Mouse (Mus musculus) heart, embryonic 13.5 days (tissue): Measurements from ENCODE around the gene Vac14. TPM values are rescaled to one million over a fixed set of nuclear protein-coding genes. Genes with fewer than 3 reads are reported as not detected.
A peak's percentile ranks its signal among the peaks of the same experiment; 100 is the strongest.

Experiments used
- ATAC-seq: fragments of 200-750 bp; cut with Nextera tagmentation; 2 replicates; pipeline ENCODE4 v1.8.0; 2017; ENCODE audit warnings: moderate TSS enrichment; ENCODE audit not compliant: insufficient number of reproducible peaks, low FRiP score, low TSS enrichment; ENCODE audit errors: extremely low read depth
- H3K27ac ChIP-seq: fragments of 300-500 bp; sonication (generic); replicated peaks from 2 replicates; pipeline ENCODE4 v1.5.1; 2015; ENCODE audit warnings: moderate library complexity, mild to moderate bottlenecking, inconsistent platforms
- H3K27me3 ChIP-seq: fragments of 300-500 bp; sonication (generic); replicated peaks from 2 replicates; pipeline ENCODE4 v1.6.1; 2015; ENCODE audit warnings: mild to moderate bottlenecking, inconsistent platforms
- H3K36me3 ChIP-seq: fragments of 300-500 bp; sonication (generic); 2 replicates; pipeline ENCODE4 v1.6.1; 2015; ENCODE audit warnings: mild to moderate bottlenecking, inconsistent platforms
- H3K4me1 ChIP-seq: fragments of 300-500 bp; sonication (generic); 2 replicates; pipeline ENCODE4 v1.6.1; 2015; ENCODE audit warnings: inconsistent platforms
- H3K4me2 ChIP-seq: fragments of 300-500 bp; sonication (generic); 2 replicates; pipeline ENCODE4 v1.6.1; 2015; ENCODE audit warnings: inconsistent platforms, mild to moderate bottlenecking, moderate library complexity
- H3K4me3 ChIP-seq: fragments of 300-500 bp; sonication (generic); 2 replicates; pipeline ENCODE4 v1.5.1; 2015; ENCODE audit warnings: moderate library complexity, mild to moderate bottlenecking, inconsistent platforms
- H3K9ac ChIP-seq: fragments of 300-500 bp; sonication (generic); 2 replicates; pipeline ENCODE4 v1.6.1; 2015; ENCODE audit warnings: inconsistent platforms, mild to moderate bottlenecking, moderate library complexity
- H3K9me3 ChIP-seq: fragments of 300-500 bp; sonication (generic); 2 replicates; pipeline ENCODE4 v1.6.1; 2016; ENCODE audit warnings: inconsistent platforms
- WGBS: fragments of 180-500 bp; shearing (Covaris S2); methylation state at CpG from one replicate; pipeline ENCODE4 v1.1.7; 2015; ENCODE audit warnings: mixed read lengths; 5-methylcytosine and 5-hydroxymethylcytosine counted together
- polyA plus RNA-seq: library from polyadenylated mRNA; unstranded; fragments of >200 nt; fragmentation: Nextera tagmentation; extraction: Ambion mirVana; gene quantifications from 2 replicates; pipeline ENCODE4 v1.2.1, GENCODE M21; 2015

Vac14 gene
- polyA plus RNA-seq, 1 experiment from 2014 or later = 17.3 TPM

DNA sequence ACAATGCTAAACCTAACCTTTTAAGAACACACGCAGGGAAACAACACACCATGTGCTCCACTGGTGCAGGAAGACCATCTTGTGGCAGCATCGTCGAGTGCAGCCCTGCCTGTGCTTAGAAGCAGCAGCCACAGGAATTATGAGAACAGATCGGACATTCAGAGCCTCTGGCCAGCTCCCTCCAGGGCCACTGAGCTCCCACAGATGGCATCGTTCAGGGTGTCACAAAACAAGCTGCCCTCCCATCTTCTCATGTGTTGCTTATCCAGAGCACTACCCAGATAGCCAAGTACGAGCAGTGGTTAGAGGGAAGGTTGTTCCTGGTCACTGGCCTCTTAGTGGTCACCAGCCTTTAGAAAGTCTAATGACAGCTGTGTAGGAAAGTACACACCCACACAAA is 30.9 kb downstream of the Vac14 start:
- 81% methylated on average over 6 of the region's 6 CpGs for WGBS
- Histone ChIP-seq H3K4me3 (no peak overlapping the region), H3K9me3 (no peaks in the 10 kb centered on the region), H3K4me1 (peaks cover 36% of the 10 kb centered on the region), H3K9ac (no peak overlapping the region), H3K36me3 (peaks cover 19% of the 10 kb centered on the region), H3K27ac (no peak overlapping the region), H3K27me3 (no peaks in the 10 kb centered on the region), H3K4me2 (no peak overlapping the region)
- ATAC-seq = no peak

DNA sequence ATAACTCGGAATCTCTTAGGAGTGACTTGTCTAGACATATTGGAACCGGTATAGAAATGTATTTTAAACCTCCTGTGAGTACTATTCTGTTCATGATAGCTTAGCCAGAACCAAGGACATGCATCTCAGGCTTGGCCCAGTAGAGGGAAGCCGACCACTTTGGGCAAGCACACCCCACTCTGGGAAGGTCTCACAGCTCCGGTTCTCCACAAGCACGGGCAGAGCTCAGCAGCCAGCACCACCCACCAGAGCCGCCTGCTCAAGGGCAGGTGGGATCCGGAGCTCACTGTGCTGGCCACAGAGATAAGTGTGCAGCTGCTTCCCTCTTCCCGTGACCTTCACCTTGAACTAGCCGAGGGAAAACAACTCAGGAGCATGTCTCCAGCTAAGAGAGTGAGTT is 32.5 kb downstream of the Vac14 start:
- Histone ChIP-seq H3K36me3 (peaks cover 25% of the 10 kb centered on the region), H3K9ac (peak overlapping the region; percentile 55), H3K4me2 (no peak overlapping the region), H3K9me3 (no peaks in the 10 kb centered on the region), H3K4me1 (peaks cover 29% of the 10 kb centered on the region), H3K27me3 (no peaks in the 10 kb centered on the region), H3K4me3 (no peak overlapping the region), H3K27ac (peak overlapping the region; percentile 90)
- 48% methylated on average over 9 of the region's 9 CpGs for WGBS
- ATAC-seq = no peak; the same call in 1 of the 2 replicates

- H3K27ac ChIP-seq = peak overlapping the region; percentile 90
- 59% methylated on average over 4 of the region's 4 CpGs for WGBS
- H3K9ac ChIP-seq = peak overlapping the region; percentile 58
- H3K4me1 ChIP-seq = peaks cover 29% of the 10 kb centered on the region
- peaks cover 29% of the 10 kb centered on the region for H3K36me3 ChIP-seq
- no peak overlapping the region for H3K4me3 ChIP-seq
- no peaks in the 10 kb centered on the region for H3K27me3 ChIP-seq
- no peak overlapping the region for H3K4me2 ChIP-seq
- no peaks in the 10 kb centered on the region for H3K9me3 ChIP-seq
- ATAC-seq = no peak
Measured at GRCm38 (mm10) chr8:110651847-110652246, 33.5 kb downstream of the Vac14 start.

GRCm38 (mm10) chr8:110654075-110655060 is 36.0 kb downstream of the Vac14 start:
- no peak overlapping the region for H3K4me2 ChIP-seq
- 87% methylated on average over 9 of the region's 9 CpGs for WGBS
- no peak for ATAC-seq
- H3K36me3 ChIP-seq = peaks cover 42% of the 10 kb centered on the region
- no peak overlapping the region for H3K27ac ChIP-seq
- no peak overlapping the region for H3K4me3 ChIP-seq
- H3K27me3 ChIP-seq = no peaks in the 10 kb centered on the region
- peaks cover 29% of the 10 kb centered on the region for H3K4me1 ChIP-seq
- no peaks in the 10 kb centered on the region for H3K9me3 ChIP-seq
- H3K9ac ChIP-seq = 0 out of 2 replicates have a peak overlapping the region, but pooled peaks have one; percentile 10

DNA sequence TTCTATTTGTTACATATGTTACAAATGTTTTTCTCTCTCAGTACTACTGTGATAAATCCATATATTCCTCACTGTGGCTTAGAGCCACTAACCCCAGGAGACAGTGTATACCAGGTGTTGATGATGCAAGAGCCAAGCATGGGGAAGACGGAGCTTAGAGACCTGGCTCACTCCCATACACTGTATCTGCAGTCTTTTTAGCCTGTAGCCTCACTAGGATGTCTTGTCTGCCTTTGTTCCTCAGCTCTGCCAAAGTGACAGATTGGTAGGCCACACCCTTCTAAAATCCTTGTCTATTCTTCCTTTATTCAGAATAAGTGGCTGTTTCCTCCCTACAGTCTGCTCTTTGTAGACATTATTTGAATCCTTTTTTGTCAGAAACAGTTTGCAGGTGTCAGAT is 37.4 kb downstream of the Vac14 start:
- Histone ChIP-seq H3K4me3 (no peak overlapping the region), H3K27me3 (no peaks in the 10 kb centered on the region), H3K27ac (no peak overlapping the region), H3K9me3 (no peaks in the 10 kb centered on the region), H3K36me3 (peaks cover 42% of the 10 kb centered on the region), H3K4me2 (no peak overlapping the region), H3K4me1 (peaks cover 21% of the 10 kb centered on the region), H3K9ac (no peak overlapping the region)
- WGBS = 76% methylated on average over 1 of the region's 1 CpGs
- ATAC-seq = no peak

GRCm38 (mm10) chr8:110657661-110658060 is 39.3 kb downstream of the Vac14 start:
- Histone ChIP-seq H3K27me3 (no peaks in the 10 kb centered on the region), H3K4me3 (no peak overlapping the region), H3K9ac (no peak overlapping the region), H3K36me3 (peaks cover 46% of the 10 kb centered on the region), H3K4me1 (peaks cover 3% of the 10 kb centered on the region), H3K9me3 (no peaks in the 10 kb centered on the region), H3K27ac (no peak overlapping the region), H3K4me2 (no peak overlapping the region)
- no peak for ATAC-seq
- 76% methylated on average over 2 of the region's 2 CpGs for WGBS

DNA sequence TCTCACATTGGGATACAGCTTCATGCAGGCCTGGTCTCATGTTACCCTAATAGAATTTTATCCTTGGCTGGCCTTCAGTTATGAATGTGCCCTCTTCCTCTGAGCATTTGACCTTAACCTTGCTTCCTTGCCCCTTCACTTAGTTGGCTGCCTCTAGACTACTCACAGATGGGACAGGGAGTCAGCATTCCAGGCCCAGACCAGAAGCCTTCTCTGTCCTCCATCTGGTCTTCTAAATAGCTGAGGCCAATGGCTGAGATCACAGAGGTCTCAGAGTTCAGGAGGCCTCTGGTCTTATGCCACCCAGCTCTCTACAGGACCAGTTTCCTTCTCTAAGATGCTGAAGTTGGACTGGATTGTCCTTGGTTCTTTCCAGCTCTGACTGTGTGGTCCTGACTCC is 41.7 kb downstream of the Vac14 start:
- Histone ChIP-seq H3K4me3 (no peak overlapping the region), H3K4me2 (no peak overlapping the region), H3K9ac (no peak overlapping the region), H3K4me1 (no peaks in the 10 kb centered on the region; the same call in 1 of the 2 replicates), H3K9me3 (no peaks in the 10 kb centered on the region), H3K27me3 (no peaks in the 10 kb centered on the region), H3K27ac (no peak overlapping the region), H3K36me3 (peaks cover 47% of the 10 kb centered on the region)
- ATAC-seq = no peak

- H3K27me3 ChIP-seq = no peaks in the 10 kb centered on the region
- H3K4me3 ChIP-seq = no peak overlapping the region
- H3K4me2 ChIP-seq = no peak overlapping the region
- H3K27ac ChIP-seq = no peak overlapping the region
- H3K4me1 ChIP-seq = peaks cover 2% of the 10 kb centered on the region; the same call in 1 of the 2 replicates
- no peak for ATAC-seq
- H3K36me3 ChIP-seq = peaks cover 35% of the 10 kb centered on the region
- H3K9ac ChIP-seq = no peak overlapping the region
- no peaks in the 10 kb centered on the region for H3K9me3 ChIP-seq
- WGBS = 72% methylated on average over 5 of the region's 5 CpGs
Measured at GRCm38 (mm10) chr8:110662545-110662944, 44.2 kb downstream of the Vac14 start.

DNA sequence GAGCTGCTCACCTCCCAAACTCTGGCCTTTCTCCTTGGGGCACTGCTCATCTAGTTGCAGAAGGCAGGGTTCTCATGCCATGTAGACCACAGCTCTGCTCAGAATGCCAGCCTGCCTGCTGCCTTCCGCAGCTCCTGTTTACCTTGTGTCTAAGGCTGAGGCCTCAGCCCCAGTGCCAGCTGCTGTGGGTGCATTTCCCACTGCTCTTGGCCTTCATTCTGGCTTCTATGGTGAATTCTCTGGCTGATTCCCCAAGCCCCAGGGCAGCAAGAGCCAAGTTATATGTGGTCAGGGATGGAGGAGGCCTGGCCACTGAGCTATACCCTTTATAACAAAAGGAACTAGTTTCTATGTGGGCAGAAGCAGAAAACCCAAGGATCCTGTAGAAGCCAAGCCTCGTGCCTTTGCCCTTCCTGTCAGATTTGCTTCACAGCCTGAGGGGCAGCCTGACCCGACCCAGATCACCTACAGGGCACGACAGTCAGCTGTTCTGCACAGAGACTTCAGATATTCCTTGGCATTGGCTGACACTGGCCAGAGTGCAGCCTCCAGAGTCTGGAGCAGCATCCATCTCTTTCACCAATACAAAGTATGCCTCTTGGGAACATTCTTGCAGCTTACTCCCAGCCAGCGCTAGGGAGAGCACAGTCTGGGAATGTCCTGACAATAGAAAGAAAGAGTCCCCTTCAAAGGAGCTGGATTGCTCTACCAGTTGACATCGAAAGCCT is 44.8 kb downstream of the Vac14 start:
- no peak overlapping the region for H3K9ac ChIP-seq
- H3K36me3 ChIP-seq = peaks cover 29% of the 10 kb centered on the region
- H3K27ac ChIP-seq = no peak overlapping the region
- no peak overlapping the region for H3K4me2 ChIP-seq
- no peak overlapping the region for H3K4me3 ChIP-seq
- ATAC-seq = no peak
- 79% methylated on average over 6 of the region's 6 CpGs for WGBS
- H3K27me3 ChIP-seq = no peaks in the 10 kb centered on the region
- peaks cover 8% of the 10 kb centered on the region for H3K4me1 ChIP-seq
- H3K9me3 ChIP-seq = no peaks in the 10 kb centered on the region

GRCm38 (mm10) chr8:110664202-110664896 is 46.0 kb downstream of the Vac14 start:
- no peak overlapping the region for H3K9ac ChIP-seq
- H3K36me3 ChIP-seq = peaks cover 24% of the 10 kb centered on the region
- H3K4me1 ChIP-seq = peaks cover 20% of the 10 kb centered on the region
- no peak for ATAC-seq
- H3K4me3 ChIP-seq = no peak overlapping the region
- WGBS = 80% methylated on average over 7 of the region's 7 CpGs
- H3K9me3 ChIP-seq = no peaks in the 10 kb centered on the region
- no peak overlapping the region for H3K27ac ChIP-seq
- no peak overlapping the region for H3K4me2 ChIP-seq
- H3K27me3 ChIP-seq = no peaks in the 10 kb centered on the region

DNA sequence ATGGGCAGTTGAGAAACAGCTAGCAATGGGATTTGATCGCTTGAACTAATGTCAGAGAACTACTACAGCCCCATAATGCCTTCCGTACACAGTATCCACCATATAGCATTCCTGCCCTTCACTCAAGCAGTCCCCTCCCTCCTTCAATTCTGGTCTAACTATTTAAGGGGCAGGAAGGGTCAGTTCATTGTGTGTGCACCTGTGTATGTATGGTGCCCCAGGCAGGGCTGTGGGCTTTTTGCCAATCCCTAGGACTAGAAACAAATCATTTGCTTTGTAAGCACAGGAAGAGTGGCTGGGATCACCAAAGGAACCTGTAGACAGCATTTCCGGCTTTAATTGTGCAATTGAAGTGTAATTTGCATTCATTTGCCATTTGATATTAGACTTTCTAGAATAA is 46.6 kb downstream of the Vac14 start:
- no peak overlapping the region for H3K9ac ChIP-seq
- no peak overlapping the region for H3K27ac ChIP-seq
- H3K9me3 ChIP-seq = no peaks in the 10 kb centered on the region
- no peak overlapping the region for H3K4me2 ChIP-seq
- no peak for ATAC-seq
- H3K4me1 ChIP-seq = peaks cover 26% of the 10 kb centered on the region
- no peaks in the 10 kb centered on the region for H3K27me3 ChIP-seq
- H3K36me3 ChIP-seq = peaks cover 24% of the 10 kb centered on the region
- no peak overlapping the region for H3K4me3 ChIP-seq
- WGBS = 92% methylated on average over 3 of the region's 3 CpGs
